Mouse (Mus musculus) heart, embryonic 10.5 days (tissue): ENCODE results near the gene Socs7. TPM values are rescaled to one million over a fixed set of nuclear protein-coding genes. Genes with fewer than 3 reads are reported as not detected.
"Not testable (repeated sequence)": the region's sequence is repeated elsewhere in the genome, so short reads cannot be mapped to it uniquely, and the experiment has no call there.

Experiments
- DNase-seq: peaks from one replicate; pipeline ENCODE4 v3.0.0-alpha.2; 2017; ENCODE audit warnings: low spot score
- H3K27ac ChIP-seq: fragments of 300-500 bp; sonication (generic); 2 replicates; pipeline ENCODE4 v1.5.1; 2016; ENCODE audit warnings: mild to moderate bottlenecking
- H3K27me3 ChIP-seq: fragments of 300-500 bp; sonication (generic); 2 replicates; pipeline ENCODE4 v1.6.1; 2016; ENCODE audit warnings: mild to moderate bottlenecking; ENCODE audit not compliant: poor library complexity, insufficient read depth, severe bottlenecking
- H3K36me3 ChIP-seq: fragments of 300-500 bp; sonication (generic); 2 replicates; pipeline ENCODE4 v1.6.1; 2016; ENCODE audit warnings: mild to moderate bottlenecking, moderate library complexity
- H3K4me1 ChIP-seq: fragments of 300-500 bp; sonication (generic); 2 replicates; pipeline ENCODE4 v1.6.1; 2016; ENCODE audit warnings: mild to moderate bottlenecking
- H3K4me3 ChIP-seq: fragments of 300-500 bp; sonication (generic); 2 replicates; pipeline ENCODE4 v1.5.1; 2016; ENCODE audit warnings: mild to moderate bottlenecking, moderate library complexity
- H3K9me3 ChIP-seq: fragments of 300-500 bp; sonication (generic); 2 replicates; pipeline ENCODE4 v1.6.1; 2016; ENCODE audit warnings: mild to moderate bottlenecking, moderate library complexity
- WGBS: fragments of 180-500 bp; shearing (Covaris S2); methylation state at CpG from one replicate; pipeline ENCODE4 v1.1.7; 2016; 5-methylcytosine and 5-hydroxymethylcytosine counted together
- polyA plus RNA-seq: library from polyadenylated mRNA; unstranded; fragments of >200 nt; fragmentation: Nextera tagmentation; extraction: Ambion mirVana; gene quantifications from 2 replicates; pipeline ENCODE4 v1.2.1, GENCODE M21; 2016

Gene Socs7
- 3.2 and 3.4 TPM in 2 replicates for polyA plus RNA-seq

GRCm38 (mm10) chr11:97361948-97362648 lies at the start of gene Socs7:
Socs7 (plus strand) TSS chr11:97362551.
- Histone ChIP-seq H3K27me3 (no peaks in the 10 kb centered on the region), H3K27ac (peak within 1 kb of the TSS; percentile 99), H3K36me3 (no peaks in the 10 kb centered on the region), H3K9me3 (no peaks in the 10 kb centered on the region), H3K4me1 (peaks cover 34% of the 10 kb centered on the region), H3K4me3 (peak within 1 kb of the TSS; percentile 100)
- under 1% methylated on average over 52 of the region's 81 CpGs for WGBS
- peak; percentile 97 for DNase-seq

GRCm38 (mm10) chr11:97312871-97313270 lies 49.5 kb upstream of the Socs7 start:
- H3K36me3 ChIP-seq: not testable (repeated sequence)

GRCm38 (mm10) chr11:97314110-97314509 lies 48.2 kb upstream of the Socs7 start:
- H3K27ac ChIP-seq: no peak overlapping the region
- no peak overlapping the region for H3K4me3 ChIP-seq
- DNase-seq: no peak
- H3K4me1 ChIP-seq: peaks cover 33% of the 10 kb centered on the region
- H3K9me3 ChIP-seq: no peaks in the 10 kb centered on the region
- peaks cover 17% of the 10 kb centered on the region; the same call in 1 of the 2 replicates for H3K36me3 ChIP-seq
- 94% methylated on average over 3 of the region's 3 CpGs for WGBS
- H3K27me3 ChIP-seq: no peaks in the 10 kb centered on the region

More at GRCm38 (mm10) chr11:97312871-97313270, 49.5 kb upstream of the Socs7 start:
- peaks cover 33% of the 10 kb centered on the region for H3K4me1 ChIP-seq
- H3K4me3 ChIP-seq, DNase-seq, H3K27ac ChIP-seq, H3K9me3 ChIP-seq, H3K27me3 ChIP-seq: not testable (repeated sequence)
- 77% methylated on average over 1 of the region's 1 CpGs for WGBS

GRCm38 (mm10) chr11:97314751-97315503 lies 47.4 kb upstream of the Socs7 start:
- peak overlapping the region; percentile 68 for H3K4me3 ChIP-seq
- peak overlapping the region; percentile 90 for H3K27ac ChIP-seq
- peaks cover 23% of the 10 kb centered on the region; the same call in 1 of the 2 replicates for H3K36me3 ChIP-seq
- WGBS: 43% methylated on average over 8 of the region's 8 CpGs
- no peaks in the 10 kb centered on the region for H3K27me3 ChIP-seq
- H3K4me1 ChIP-seq: peaks cover 25% of the 10 kb centered on the region
- no peaks in the 10 kb centered on the region for H3K9me3 ChIP-seq
- DNase-seq: no peak

- H3K9me3 ChIP-seq: no peaks in the 10 kb centered on the region
- H3K4me3 ChIP-seq: peak within 1 kb of the TSS; percentile 68
- no peaks in the 10 kb centered on the region for H3K27me3 ChIP-seq
- under 1% methylated on average over 50 of the region's 50 CpGs for WGBS
- peak within 1 kb of the TSS; percentile 90 for H3K27ac ChIP-seq
- DNase-seq: peak; percentile 98
- H3K36me3 ChIP-seq: peaks cover 30% of the 10 kb centered on the region; the same call in 1 of the 2 replicates
- H3K4me1 ChIP-seq: peaks cover 17% of the 10 kb centered on the region
Measured at GRCm38 (mm10) chr11:97315504-97316503, 46.5 kb upstream of the Socs7 start, which contains the start of gene Mrpl45. Mrpl45 (plus strand) TSS chr11:97315716.

GRCm38 (mm10) chr11:97321197-97321596 lies 41.2 kb upstream of the Socs7 start:
- DNase-seq: no peak
- H3K27me3 ChIP-seq: no peaks in the 10 kb centered on the region
- H3K4me3 ChIP-seq: no peak overlapping the region
- H3K4me1 ChIP-seq: peaks cover 7% of the 10 kb centered on the region; the same call in 1 of the 2 replicates
- no peak overlapping the region for H3K27ac ChIP-seq
- H3K36me3 ChIP-seq: peaks cover 73% of the 10 kb centered on the region
- WGBS: 91% methylated on average over 8 of the region's 8 CpGs
- no peaks in the 10 kb centered on the region for H3K9me3 ChIP-seq

GRCm38 (mm10) chr11:97321894-97322600 lies 40.3 kb upstream of the Socs7 start:
- not testable (repeated sequence) for DNase-seq, H3K9me3 ChIP-seq, H3K27ac ChIP-seq

GRCm38 (mm10) chr11:97325224-97325623 lies 37.1 kb upstream of the Socs7 start:
- no peaks in the 10 kb centered on the region for H3K4me1 ChIP-seq
- no peak overlapping the region for H3K4me3 ChIP-seq
- H3K36me3 ChIP-seq: peaks cover 85% of the 10 kb centered on the region
- no peak overlapping the region for H3K27ac ChIP-seq
- H3K9me3 ChIP-seq: no peaks in the 10 kb centered on the region
- H3K27me3 ChIP-seq: no peaks in the 10 kb centered on the region
- WGBS: 76% methylated on average over 1 of the region's 1 CpGs
- DNase-seq: no peak

More at GRCm38 (mm10) chr11:97321894-97322600, 40.3 kb upstream of the Socs7 start:
- WGBS: 84% methylated on average over 8 of the region's 8 CpGs
- not testable (repeated sequence) for H3K4me3 ChIP-seq, H3K27me3 ChIP-seq, H3K4me1 ChIP-seq
- peaks cover 81% of the 10 kb centered on the region for H3K36me3 ChIP-seq

- no peak overlapping the region for H3K27ac ChIP-seq
- no peak for DNase-seq
- H3K36me3 ChIP-seq: peaks cover 70% of the 10 kb centered on the region
- no peaks in the 10 kb centered on the region for H3K27me3 ChIP-seq
- WGBS: 25% methylated on average over 9 of the region's 9 CpGs
- no peaks in the 10 kb centered on the region for H3K9me3 ChIP-seq
- H3K4me1 ChIP-seq: 0 out of 2 replicates have a peak, but pooled peaks cover 6% of the 10 kb centered on the region
- no peak overlapping the region for H3K4me3 ChIP-seq
Measured at GRCm38 (mm10) chr11:97328148-97328547, 34.2 kb upstream of the Socs7 start.

- H3K4me3 ChIP-seq: no peak overlapping the region
- no peak overlapping the region for H3K27ac ChIP-seq
- no peak for DNase-seq
- H3K27me3 ChIP-seq: peaks cover 10% of the 10 kb centered on the region
- H3K9me3 ChIP-seq: no peaks in the 10 kb centered on the region
- peaks cover 13% of the 10 kb centered on the region; the same call in 1 of the 2 replicates for H3K4me1 ChIP-seq
- H3K36me3 ChIP-seq: peaks cover 52% of the 10 kb centered on the region
- 89% methylated on average over 1 of the region's 1 CpGs for WGBS
Measured at GRCm38 (mm10) chr11:97330315-97330714, 32.0 kb upstream of the Socs7 start.

GRCm38 (mm10) chr11:97331231-97332190 lies 30.8 kb upstream of the Socs7 start:
- peak; percentile 36 for DNase-seq
- no peak overlapping the region for H3K4me3 ChIP-seq
- 87% methylated on average over 12 of the region's 12 CpGs for WGBS
- peaks cover 22% of the 10 kb centered on the region for H3K27me3 ChIP-seq
- H3K36me3 ChIP-seq: peaks cover 40% of the 10 kb centered on the region
- H3K4me1 ChIP-seq: peaks cover 14% of the 10 kb centered on the region
- no peaks in the 10 kb centered on the region for H3K9me3 ChIP-seq
- H3K27ac ChIP-seq: no peak overlapping the region
